Mouse (Mus musculus): ENCODE data around the gene Phc1. TPM values are rescaled to one million over a fixed set of nuclear protein-coding genes. Genes with fewer than 3 reads are reported as not detected.

Phc1 gene
- polyA plus RNA-seq, 1 experiment: 198 TPM

GRCm38 (mm10) chr6:122339047-122339647 lies 1.2 kb downstream of the Phc1 start:
- H3K4me1 ChIP-seq (ENCODE audit: control insufficient read depth, insufficient read depth, low read length): peaks cover 2% of the 10 kb centered on the region
- peak overlapping the region; percentile 0; the same call in 1 of the 2 replicates for H3K27ac ChIP-seq (ENCODE audit: control insufficient read depth, insufficient read depth, low read depth, low read length)
- H3K4me3 ChIP-seq (ENCODE audit: control insufficient read depth, low read depth, low read length): peak overlapping the region; percentile 78
- peaks cover 1% of the 10 kb centered on the region; the same call in 1 of the 2 replicates for H3K36me3 ChIP-seq (ENCODE audit: control insufficient read depth, insufficient read depth, low read length)
- no peaks in the 10 kb centered on the region for H3K27me3 ChIP-seq (ENCODE audit: control insufficient read depth, insufficient read depth, low read length)
- TF ChIP-seq POLR2A (IDR thresholded peaks at IDR 0.05; ENCODE audit: control insufficient read depth, low read depth, low read length) (peak; percentile 38; the same call in 1 of the 2 replicates), CTCF (IDR thresholded peaks at IDR 0.05; ENCODE audit: control insufficient read depth, insufficient read depth, insufficient replicate concordance, low read depth, low read length) (no peak)

DNA sequence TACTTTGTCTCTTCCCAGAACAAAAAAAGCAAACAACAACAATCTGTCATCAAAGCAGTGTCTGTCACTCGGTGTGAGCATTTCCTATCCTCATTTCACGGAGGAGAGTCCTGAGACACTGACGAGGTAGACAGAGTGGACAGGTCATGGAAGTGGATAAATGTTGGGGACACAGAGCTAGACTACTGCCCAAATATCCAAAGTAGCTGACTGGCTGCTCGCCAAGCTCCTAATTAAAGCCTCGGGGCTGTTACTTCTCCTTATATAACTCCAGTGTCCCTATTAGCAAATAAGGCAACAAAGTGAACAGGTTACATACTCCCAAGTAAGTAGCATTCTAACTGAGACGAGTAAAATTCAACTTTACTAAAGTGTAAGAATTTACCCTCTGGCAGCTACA lies 2.8 kb downstream of the Phc1 start:
- H3K27me3 ChIP-seq (ENCODE audit: control insufficient read depth, insufficient read depth, low read length): no peaks in the 10 kb centered on the region
- peaks cover 1% of the 10 kb centered on the region; the same call in 1 of the 2 replicates for H3K36me3 ChIP-seq (ENCODE audit: control insufficient read depth, insufficient read depth, low read length)
- H3K27ac ChIP-seq (ENCODE audit: control insufficient read depth, insufficient read depth, low read depth, low read length): no peak overlapping the region
- no peak overlapping the region for H3K4me3 ChIP-seq (ENCODE audit: control insufficient read depth, low read depth, low read length)
- peaks cover 2% of the 10 kb centered on the region for H3K4me1 ChIP-seq (ENCODE audit: control insufficient read depth, insufficient read depth, low read length)
- TF ChIP-seq POLR2A (IDR thresholded peaks at IDR 0.05; ENCODE audit: control insufficient read depth, low read depth, low read length): no peak
- no peak for TF ChIP-seq CTCF (IDR thresholded peaks at IDR 0.05; ENCODE audit: control insufficient read depth, insufficient read depth, insufficient replicate concordance, low read depth, low read length)

GRCm38 (mm10) chr6:122334786-122335340 lies 5.5 kb downstream of the Phc1 start:
- no peak overlapping the region for H3K4me3 ChIP-seq (ENCODE audit: control insufficient read depth, low read depth, low read length)
- H3K27ac ChIP-seq (ENCODE audit: control insufficient read depth, insufficient read depth, low read depth, low read length): no peak overlapping the region
- TF ChIP-seq CTCF (IDR thresholded peaks at IDR 0.05; ENCODE audit: control insufficient read depth, insufficient read depth, insufficient replicate concordance, low read depth, low read length): no peak
- peaks cover 3% of the 10 kb centered on the region for H3K36me3 ChIP-seq (ENCODE audit: control insufficient read depth, insufficient read depth, low read length)
- H3K27me3 ChIP-seq (ENCODE audit: control insufficient read depth, insufficient read depth, low read length): no peaks in the 10 kb centered on the region
- H3K4me1 ChIP-seq (ENCODE audit: control insufficient read depth, insufficient read depth, low read length): no peaks in the 10 kb centered on the region

DNA sequence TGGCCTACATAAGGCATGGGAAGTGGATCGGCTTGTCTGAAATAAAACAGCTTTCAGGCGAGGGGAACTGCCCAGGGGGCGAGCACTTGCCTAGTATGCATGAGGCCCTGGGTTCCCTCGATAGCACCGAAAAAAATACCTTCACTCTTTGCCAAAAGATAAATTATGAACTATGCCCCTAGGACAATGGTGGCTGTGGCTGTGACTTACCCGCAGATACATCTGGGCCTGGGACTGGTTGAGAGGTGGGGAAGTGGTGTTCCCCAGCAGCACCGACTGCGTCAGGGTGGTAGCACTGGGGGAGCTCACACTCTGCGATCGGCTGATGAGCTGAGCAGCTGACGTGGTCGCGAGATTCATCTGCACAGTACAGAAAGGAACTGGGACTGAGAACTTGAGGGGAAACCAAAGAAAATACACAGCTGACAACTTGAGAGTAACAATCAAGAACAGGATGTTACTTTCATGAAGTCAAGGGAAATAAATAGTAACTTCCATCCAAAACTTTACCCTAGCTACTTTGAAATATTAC lies 7.2 kb downstream of the Phc1 start:
- Histone ChIP-seq H3K27me3 (ENCODE audit: control insufficient read depth, insufficient read depth, low read length) (no peaks in the 10 kb centered on the region), H3K27ac (ENCODE audit: control insufficient read depth, insufficient read depth, low read depth, low read length) (no peak overlapping the region), H3K4me1 (ENCODE audit: control insufficient read depth, insufficient read depth, low read length) (no peaks in the 10 kb centered on the region), H3K4me3 (ENCODE audit: control insufficient read depth, low read depth, low read length) (no peak overlapping the region), H3K36me3 (ENCODE audit: control insufficient read depth, insufficient read depth, low read length) (peaks cover 3% of the 10 kb centered on the region)
- TF ChIP-seq POLR2A (IDR thresholded peaks at IDR 0.05; ENCODE audit: control insufficient read depth, low read depth, low read length): no peak
- TF ChIP-seq CTCF (IDR thresholded peaks at IDR 0.05; ENCODE audit: control insufficient read depth, insufficient read depth, insufficient replicate concordance, low read depth, low read length): no peak

- TF ChIP-seq POLR2A (IDR thresholded peaks at IDR 0.05; ENCODE audit: control insufficient read depth, low read depth, low read length) (no peak), CTCF (IDR thresholded peaks at IDR 0.05; ENCODE audit: control insufficient read depth, insufficient read depth, insufficient replicate concordance, low read depth, low read length) (no peak)
- H3K4me3 ChIP-seq (ENCODE audit: control insufficient read depth, low read depth, low read length): no peak overlapping the region
Observed at GRCm38 (mm10) chr6:122325361-122325975, 14.9 kb downstream of the Phc1 start.

GRCm38 (mm10) chr6:122318726-122319125 lies 21.6 kb downstream of the Phc1 start:
- no peak for TF ChIP-seq CTCF (IDR thresholded peaks at IDR 0.05; ENCODE audit: control insufficient read depth, insufficient read depth, insufficient replicate concordance, low read depth, low read length)
- TF ChIP-seq POLR2A (IDR thresholded peaks at IDR 0.05; ENCODE audit: control insufficient read depth, low read depth, low read length): no peak
- no peak overlapping the region for H3K4me3 ChIP-seq (ENCODE audit: control insufficient read depth, low read depth, low read length)
- H3K27me3 ChIP-seq (ENCODE audit: control insufficient read depth, insufficient read depth, low read length): no peaks in the 10 kb centered on the region
- H3K4me1 ChIP-seq (ENCODE audit: control insufficient read depth, insufficient read depth, low read length): no peaks in the 10 kb centered on the region
- peaks cover 5% of the 10 kb centered on the region for H3K36me3 ChIP-seq (ENCODE audit: control insufficient read depth, insufficient read depth, low read length)
- no peak overlapping the region for H3K27ac ChIP-seq (ENCODE audit: control insufficient read depth, insufficient read depth, low read depth, low read length)

More at GRCm38 (mm10) chr6:122325361-122325975, 14.9 kb downstream of the Phc1 start:
- no peak overlapping the region for H3K27ac ChIP-seq (ENCODE audit: control insufficient read depth, insufficient read depth, low read depth, low read length)
- H3K36me3 ChIP-seq (ENCODE audit: control insufficient read depth, insufficient read depth, low read length): peaks cover 5% of the 10 kb centered on the region
- no peaks in the 10 kb centered on the region for H3K27me3 ChIP-seq (ENCODE audit: control insufficient read depth, insufficient read depth, low read length)
- no peaks in the 10 kb centered on the region for H3K4me1 ChIP-seq (ENCODE audit: control insufficient read depth, insufficient read depth, low read length)

DNA sequence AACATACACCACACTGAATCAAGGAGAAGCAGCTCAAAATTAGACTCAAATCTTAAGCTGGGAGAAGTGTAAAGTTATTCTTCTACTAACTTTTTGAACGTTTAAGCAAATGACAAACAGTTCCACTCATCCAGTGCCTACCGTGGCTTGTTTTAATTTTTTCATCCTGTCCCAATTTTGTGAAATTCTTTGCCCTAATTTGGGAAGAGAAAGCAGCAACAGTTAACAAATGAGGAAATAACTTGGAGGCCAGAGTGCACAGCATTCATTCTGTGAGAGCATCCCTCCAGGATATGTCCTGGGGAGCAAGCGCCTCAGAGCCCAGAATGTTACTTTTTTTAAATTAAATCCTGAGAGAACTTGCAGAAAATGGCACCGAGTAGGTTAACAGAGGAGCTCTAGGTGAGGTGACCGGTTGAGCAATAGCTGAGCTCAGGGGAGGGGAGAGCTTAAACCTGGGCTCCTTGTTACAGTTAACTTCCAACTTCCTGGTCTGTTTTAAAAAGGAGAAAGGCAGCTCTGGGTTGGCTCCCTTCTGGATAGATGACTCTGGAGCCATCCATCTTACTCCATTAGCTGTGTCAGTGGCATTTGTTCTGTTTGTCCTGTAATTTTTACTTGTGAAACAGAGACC lies 30.1 kb downstream of the Phc1 start:
- TF ChIP-seq CTCF (IDR thresholded peaks at IDR 0.05; ENCODE audit: control insufficient read depth, insufficient read depth, insufficient replicate concordance, low read depth, low read length) (no peak), POLR2A (IDR thresholded peaks at IDR 0.05; ENCODE audit: control insufficient read depth, low read depth, low read length) (no peak)

More for the DNA sequence above, 30.1 kb downstream of the Phc1 start:
- Histone ChIP-seq H3K4me3 (ENCODE audit: control insufficient read depth, low read depth, low read length) (no peak overlapping the region), H3K4me1 (ENCODE audit: control insufficient read depth, insufficient read depth, low read length) (no peaks in the 10 kb centered on the region), H3K27ac (ENCODE audit: control insufficient read depth, insufficient read depth, low read depth, low read length) (no peak overlapping the region), H3K27me3 (ENCODE audit: control insufficient read depth, insufficient read depth, low read length) (no peaks in the 10 kb centered on the region), H3K36me3 (ENCODE audit: control insufficient read depth, insufficient read depth, low read length) (peaks cover 2% of the 10 kb centered on the region)

Measured in testis, adult 2 months (tissue).